Mouse (Mus musculus) CH12.LX (cell line): ENCODE measurements around the gene Hyal3. TPM values are rescaled to one million over a fixed set of nuclear protein-coding genes. Genes with fewer than 3 reads are reported as not detected.

ENCODE experiments used
- DNase-seq: peaks from one replicate; pipeline ENCODE4 v3.0.0-alpha.2; 2013; ENCODE audit errors: extremely low read depth
- H3K27ac ChIP-seq: 2 replicates; pipeline ENCODE4 v1.5.1; 2012; ENCODE audit warnings: low read depth, mild to moderate bottlenecking, control low read depth, moderate library complexity; ENCODE audit not compliant: insufficient read depth
- H3K27me3 ChIP-seq: replicated peaks from 2 replicates; pipeline ENCODE3; 2012; ENCODE audit warnings: inconsistent platforms
- H3K36me3 ChIP-seq, 2 experiments: replicated peaks in 1 of 2; 2 replicates each; pipeline versions ENCODE3 to v1.6.1; 2012; ENCODE audit warnings: inconsistent platforms in 1 of 2, low read length in 1 of 2, mild to moderate bottlenecking in 1 of 2, mixed read lengths in 1 of 2, moderate library complexity in 1 of 2; ENCODE audit not compliant: control insufficient read depth in 1 of 2, insufficient read depth in 1 of 2
- H3K4me1 ChIP-seq, 2 experiments: 2 replicates each; pipeline ENCODE4 v1.6.1; 2012; ENCODE audit warnings: inconsistent platforms in 1 of 2, moderate library complexity in 1 of 2; ENCODE audit not compliant: insufficient read depth in 2 of 2, control insufficient read depth in 1 of 2
- H3K4me2 ChIP-seq: 2 replicates; pipeline ENCODE4 v1.6.1; 2012; ENCODE audit warnings: low read depth, mild to moderate bottlenecking, control low read depth; ENCODE audit not compliant: poor library complexity, insufficient read depth, severe bottlenecking
- H3K4me3 ChIP-seq, 3 experiments: fragments of 150-350 bp in 1 of 3; sonication (generic) in 1 of 3; replicated peaks in 1 of 3; 2 replicates each; pipeline versions ENCODE3 to v1.5.1; 2011 to 2012; ENCODE audit warnings: low read depth in 2 of 3, low read length in 2 of 3, mild to moderate bottlenecking in 2 of 3, moderate library complexity in 2 of 3, control low read depth in 1 of 3, improper control_type of control experiment in 1 of 3, inconsistent platforms in 1 of 3, mixed read lengths in 1 of 3; ENCODE audit not compliant: poor library complexity in 1 of 3
- H3K79me2 ChIP-seq: replicated peaks from 2 replicates; pipeline ENCODE4 v1.6.1; 2012; ENCODE audit warnings: mild to moderate bottlenecking, moderate library complexity; ENCODE audit not compliant: control insufficient read depth, poor library complexity, insufficient read depth, severe bottlenecking; ENCODE audit errors: extremely low read depth
- H3K9ac ChIP-seq: 2 replicates; pipeline ENCODE4 v1.6.1; 2012; ENCODE audit warnings: low read depth, mild to moderate bottlenecking, control low read depth, moderate library complexity; ENCODE audit not compliant: insufficient read depth
- H3K9me3 ChIP-seq: replicated peaks from 2 replicates; pipeline ENCODE3; 2012; ENCODE audit warnings: low read length, inconsistent platforms, mixed read lengths
- CHD1 ChIP-seq: IDR thresholded peaks from 2 replicates; pipeline ENCODE4 v1.6.1; 2012; ENCODE audit warnings: low read depth, low read length, improper control_type of control experiment, inconsistent platforms
- CTCF ChIP-seq, 2 experiments: IDR thresholded peaks in 1 of 2; conservative IDR thresholded peaks in 1 of 2; 2 replicates each; pipeline ENCODE4 v1.5.1; 2011 to 2012; ENCODE audit warnings: low read depth in 2 of 2, low read length in 2 of 2, improper control_type of control experiment in 1 of 2, inconsistent platforms in 1 of 2, mild to moderate bottlenecking in 1 of 2, moderate library complexity in 1 of 2
- E2F4 ChIP-seq: IDR thresholded peaks from 2 replicates; pipeline ENCODE4 v1.6.1; 2011; ENCODE audit warnings: low read depth, low read length, improper control_type of control experiment; ENCODE audit not compliant: insufficient replicate concordance
- EP300 ChIP-seq: IDR thresholded peaks from 2 replicates; pipeline ENCODE4 v1.6.1; 2011; ENCODE audit warnings: low read length, improper control_type of control experiment
- ETS1 ChIP-seq: conservative IDR thresholded peaks from 2 replicates; pipeline ENCODE4 v1.6.1; 2012; ENCODE audit warnings: low read depth, mild to moderate bottlenecking, inconsistent platforms, low read length, improper control_type of control experiment, moderate library complexity
- GABPA ChIP-seq: IDR thresholded peaks from 2 replicates; pipeline ENCODE4 v1.6.1; 2012; ENCODE audit warnings: low read depth, low read length, improper control_type of control experiment, inconsistent platforms; ENCODE audit not compliant: insufficient replicate concordance
- IRF4 ChIP-seq: IDR thresholded peaks from 2 replicates; pipeline ENCODE4 v1.6.1; 2014; ENCODE audit warnings: low read depth, mild to moderate bottlenecking, inconsistent platforms, low read length, improper control_type of control experiment
- KAT2A ChIP-seq: IDR thresholded peaks from 2 replicates; pipeline ENCODE4 v1.6.1; 2012; ENCODE audit warnings: low read length, improper control_type of control experiment, inconsistent platforms; ENCODE audit not compliant: insufficient replicate concordance
- MAZ ChIP-seq: IDR thresholded peaks from 2 replicates; pipeline ENCODE4 v1.6.1; 2012; ENCODE audit warnings: low read depth, mild to moderate bottlenecking, inconsistent platforms, low read length, improper control_type of control experiment, moderate library complexity
- MXI1 ChIP-seq: IDR thresholded peaks from 2 replicates; pipeline ENCODE4 v1.6.1; 2011; ENCODE audit warnings: mild to moderate bottlenecking, low read depth, low read length, improper control_type of control experiment
- MYC ChIP-seq: IDR thresholded peaks from 2 replicates; pipeline ENCODE4 v1.6.1; 2011; ENCODE audit warnings: low read depth, mild to moderate bottlenecking, improper control_type of control experiment, low read length
- NELFE ChIP-seq: IDR thresholded peaks from 2 replicates; pipeline ENCODE4 v1.6.1; 2011; ENCODE audit warnings: low read depth, low read length, improper control_type of control experiment
- NRF1 ChIP-seq: IDR thresholded peaks from 2 replicates; pipeline ENCODE4 v1.6.1; 2014; ENCODE audit warnings: low read depth, mild to moderate bottlenecking, inconsistent platforms, low read length, improper control_type of control experiment, moderate library complexity
- PAX5 ChIP-seq: IDR thresholded peaks from 2 replicates; pipeline ENCODE4 v1.6.1; 2012; ENCODE audit warnings: low read length, inconsistent platforms, mixed read lengths
- POLR2A ChIP-seq: IDR thresholded peaks from 2 replicates; pipeline ENCODE4 v1.6.1; 2011; ENCODE audit warnings: low read depth, mild to moderate bottlenecking, improper control_type of control experiment, low read length
- SIN3A ChIP-seq: IDR thresholded peaks from 2 replicates; pipeline ENCODE4 v1.6.1; 2012; ENCODE audit warnings: low read length, improper control_type of control experiment, inconsistent platforms
- TBP ChIP-seq: conservative IDR thresholded peaks from 2 replicates; pipeline ENCODE4 v1.6.1; 2011; ENCODE audit warnings: low read depth, low read length, improper control_type of control experiment
- TCF12 ChIP-seq: IDR thresholded peaks from 2 replicates; pipeline ENCODE4 v1.6.1; 2014; ENCODE audit warnings: low read depth, mild to moderate bottlenecking, inconsistent platforms, low read length, improper control_type of control experiment
- USF1 ChIP-seq: IDR thresholded peaks from 2 replicates; pipeline ENCODE4 v1.6.1; 2014; ENCODE audit warnings: low read depth, mild to moderate bottlenecking, inconsistent platforms, low read length, improper control_type of control experiment
- ZC3H11A ChIP-seq: IDR thresholded peaks from 2 replicates; pipeline ENCODE4 v1.6.1; 2012; ENCODE audit warnings: low read depth, mild to moderate bottlenecking, inconsistent platforms, low read length, improper control_type of control experiment
- ZKSCAN1 ChIP-seq: IDR thresholded peaks from 2 replicates; pipeline ENCODE4 v1.6.1; 2012; ENCODE audit warnings: low read depth, inconsistent platforms, low read length, improper control_type of control experiment, borderline replicate concordance
- dilution Hi-C: fragments of 300-500 bp; cut with MboI; formaldehyde crosslinking; loops from 2 replicates; pipeline ENCODE4 v1.14.3; 2020; ENCODE audit warnings: low sequenced_read_pairs; ENCODE audit not compliant: extremely low pct_unique_long_range_greater_than_20kb, extremely low pct_ligation_motif_present
- in situ Hi-C: fragments of 300-500 bp; cut with MboI; formaldehyde crosslinking; loops from 3 replicates; pipeline ENCODE4 v1.14.3; 2019; ENCODE audit warnings: low sequenced_read_pairs, low pct_ligation_motif_present, low pct_unique_long_range_greater_than_20kb, mixed read lengths
- polyA plus RNA-seq: library from polyadenylated mRNA; unstranded; fragments of >175 nt; gene quantifications from 2 replicates; pipeline ENCODE4 v1.2.1, GENCODE M21; 2012; ENCODE audit warnings: low read depth; ENCODE audit not compliant: insufficient read length
- total RNA-seq, 2 experiments: library from RNA; depleted of rRNA; stranded (reverse); fragments of 300-350 nt in 1 of 2; fragments of >200 nt in 1 of 2; gene quantifications; 2 replicates each; pipeline ENCODE4 v1.2.3; 2012 to 2014

Gene Hyal3
- total and polyA plus RNA-seq, 3 experiments, result 0.12 to 0.21 (median 0.13) TPM

GRCm38 (mm10) chr9:107629411-107629730 is 48.8 kb downstream of the Hyal3 start:
- in situ Hi-C loops, result no loop called here
- Histone ChIP-seq H3K9me3 (no peaks in the 10 kb centered on the region), H3K4me1 (peaks cover 35 to 80% of the 10 kb centered on the region in 2 experiments), H3K4me2 (peak overlapping the region; percentile 56), H3K27me3 (no peaks in the 10 kb centered on the region), H3K27ac (peak overlapping the region; percentile 88), H3K79me2 (peaks cover 74% of the 10 kb centered on the region), H3K9ac (peak overlapping the region; percentile 39), H3K4me3 (peak overlapping the region; percentile 48 to 59 (median 52)), H3K36me3 (peaks cover 28 to 64% of the 10 kb centered on the region in 2 experiments)
- peak; percentile 60 for DNase-seq
- no peak for TF ChIP-seq MYC
- peak; percentile 59; the same call in 1 of the 2 replicates for TF ChIP-seq POLR2A
- TF ChIP-seq SIN3A, result peak; percentile 37; the same call in 1 of the 2 replicates
- TF ChIP-seq TBP, result 0 out of 2 replicates have a peak, but pooled peaks have one; percentile 8
- 0 out of 2 replicates have a peak, but pooled peaks have one; percentile 24 for TF ChIP-seq MAZ
- TF ChIP-seq GABPA, result no peak
- dilution Hi-C loops, result no loop called here

GRCm38 (mm10) chr9:107629901-107630425 is 49.3 kb downstream of the Hyal3 start:
- in situ Hi-C loops (no loop called here), dilution Hi-C loops (no loop called here)
- peak overlapping the region in 2 of 3 experiments; percentile 52 to 59 for H3K4me3 ChIP-seq
- peak overlapping the region; percentile 39 for H3K9ac ChIP-seq
- no peaks in the 10 kb centered on the region for H3K27me3 ChIP-seq
- no peak for TF ChIP-seq NELFE
- no peak for TF ChIP-seq ETS1
- TF ChIP-seq MYC, result no peak
- TF ChIP-seq E2F4, result no peak
- TF ChIP-seq SIN3A, result no peak
- TF ChIP-seq GABPA, result no peak
- TF ChIP-seq MAZ, result no peak
- TF ChIP-seq NRF1, result no peak
- TF ChIP-seq USF1, result no peak
- TF ChIP-seq TCF12, result no peak
- no peak for TF ChIP-seq IRF4
- TF ChIP-seq ZC3H11A, result no peak
- TF ChIP-seq PAX5, result no peak
- TF ChIP-seq MXI1, result no peak
- TF ChIP-seq KAT2A, result no peak
- no peak for TF ChIP-seq ZKSCAN1
- TF ChIP-seq CHD1, result no peak
- TF ChIP-seq CTCF (conservative IDR thresholded peaks at IDR 0.05 in 1 of 2, IDR thresholded peaks at IDR 0.05 in 1 of 2; ENCODE audit: low read depth in 2 of 2, low read length in 2 of 2), result no peak
- no peak for TF ChIP-seq EP300
- H3K79me2 ChIP-seq, result peaks cover 80% of the 10 kb centered on the region
- H3K27ac ChIP-seq, result peak overlapping the region; percentile 68
- DNase-seq, result no peak
- peak overlapping the region; percentile 56 for H3K4me2 ChIP-seq
- peaks cover 29 to 74% of the 10 kb centered on the region in 2 experiments for H3K4me1 ChIP-seq
- H3K9me3 ChIP-seq, result no peaks in the 10 kb centered on the region
- peaks cover 22 to 58% of the 10 kb centered on the region in 2 experiments for H3K36me3 ChIP-seq
